Mouse (Mus musculus) kidney, postnatal 25 days (tissue): ENCODE data around the gene Rcsd1.

Experiments used
- DNase-seq, 2 experiments: peaks; one replicate each; pipeline ENCODE4 v3.0.0; 2021; ENCODE audit warnings: mixed read lengths in 2 of 2

Rcsd1 gene

GRCm38 (mm10) chr1:165617166-165617891 lies 92.2 kb downstream of the Rcsd1 start:
- peak; percentile 70 to 83 for DNase-seq

GRCm38 (mm10) chr1:165616652-165617051 lies 92.9 kb downstream of the Rcsd1 start:
- DNase-seq = peak; percentile 38 to 44

- DNase-seq = no peak
Observed at GRCm38 (mm10) chr1:165614793-165615192, 94.8 kb downstream of the Rcsd1 start.

DNA sequence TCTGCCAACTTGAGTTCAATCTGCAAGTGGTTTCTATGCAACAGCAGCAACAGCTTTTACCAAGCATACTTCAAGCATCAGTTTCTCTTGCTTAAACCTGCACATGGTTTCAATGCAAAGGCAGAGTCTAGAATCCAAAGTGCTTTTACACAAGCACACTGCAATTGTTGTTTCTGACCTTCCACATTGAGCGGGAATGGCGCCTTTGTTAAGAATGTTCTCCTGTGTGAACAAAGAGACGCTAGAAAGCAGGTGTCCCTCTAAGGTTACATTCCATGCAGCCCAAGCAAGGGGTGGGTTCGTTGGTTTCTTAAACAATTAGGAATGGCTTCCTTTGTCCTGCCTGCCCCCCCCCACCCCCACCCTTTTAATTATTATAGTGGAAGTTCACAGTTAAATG lies 95.6 kb downstream of the Rcsd1 start:
- no peak for DNase-seq

GRCm38 (mm10) chr1:165612714-165613113 lies 96.8 kb downstream of the Rcsd1 start:
- DNase-seq = no peak

DNA sequence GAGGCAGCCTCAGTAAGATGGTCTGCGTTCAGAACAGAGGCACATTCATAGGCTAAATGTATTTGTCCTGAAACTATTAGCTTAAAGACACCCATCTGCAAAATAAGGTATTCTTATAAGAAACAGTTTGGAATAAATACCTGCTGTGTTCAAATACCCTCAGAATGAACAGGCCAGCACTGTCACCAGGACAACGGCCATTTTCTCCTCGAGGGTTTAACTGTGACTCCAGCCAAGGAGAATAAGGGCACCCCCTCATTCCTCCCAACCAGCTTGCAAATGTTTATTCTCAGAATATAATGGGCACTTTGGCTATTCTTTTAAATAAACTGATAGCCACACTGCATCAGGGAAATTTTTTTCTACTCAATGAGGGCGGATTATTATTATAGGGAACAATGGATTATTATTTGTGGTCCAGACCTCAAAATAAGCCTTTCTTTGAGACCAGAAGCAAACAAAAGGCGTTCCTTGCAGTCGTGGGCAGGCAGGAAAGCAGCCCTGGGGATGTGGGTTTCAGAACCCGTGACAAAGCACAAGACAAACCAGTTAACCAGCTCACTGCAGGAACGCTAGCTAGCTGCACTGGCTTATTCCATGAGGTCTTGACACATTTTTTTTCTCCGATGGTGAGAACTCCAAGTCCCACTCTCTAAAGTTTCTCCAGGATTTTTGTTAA lies 99.1 kb downstream of the Rcsd1 start:
- no peak for DNase-seq

DNA sequence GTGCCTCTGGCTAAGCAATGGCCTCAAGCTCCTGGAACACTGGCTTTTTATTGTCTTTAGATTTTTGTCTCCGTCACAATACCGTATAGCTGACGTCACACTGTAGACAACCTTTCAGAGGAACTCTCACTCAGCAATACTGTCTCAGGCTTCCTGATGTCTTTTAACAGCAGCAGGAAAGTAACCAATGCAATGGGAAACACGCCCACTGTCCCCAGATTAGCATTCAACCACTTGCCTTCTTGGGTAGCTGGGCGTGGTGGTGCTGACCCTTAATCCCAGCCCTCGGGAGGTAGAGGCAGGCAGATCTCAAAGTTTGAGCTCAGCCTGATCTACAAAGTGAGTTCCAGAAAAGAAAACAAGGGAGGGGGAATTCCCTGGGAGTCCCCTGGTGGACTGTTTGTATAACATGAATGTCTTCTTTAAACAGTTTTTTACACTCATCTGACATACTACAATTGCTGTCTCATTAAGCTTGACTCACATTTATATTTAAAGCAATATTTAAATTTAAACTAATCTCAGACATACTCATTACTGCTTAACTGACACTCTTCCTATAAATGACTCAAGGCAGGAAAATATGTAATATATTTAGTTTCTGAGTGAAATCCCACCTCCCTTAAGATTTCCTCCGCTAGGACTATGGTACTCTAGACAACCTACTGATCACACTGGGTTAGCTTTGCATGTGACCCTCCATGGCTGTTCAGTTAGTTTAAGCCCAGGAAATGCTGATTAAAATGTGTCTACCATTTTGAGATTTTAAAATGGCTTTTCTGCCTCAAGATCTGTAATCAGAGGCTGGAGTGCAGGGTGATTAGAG lies 99.8 kb downstream of the Rcsd1 start:
- no peak for DNase-seq

- DNase-seq = no peak
Observed at GRCm38 (mm10) chr1:165608904-165609303, 100.7 kb downstream of the Rcsd1 start.

- DNase-seq = no peak
Observed at GRCm38 (mm10) chr1:165605774-165606173, 103.8 kb downstream of the Rcsd1 start.

DNA sequence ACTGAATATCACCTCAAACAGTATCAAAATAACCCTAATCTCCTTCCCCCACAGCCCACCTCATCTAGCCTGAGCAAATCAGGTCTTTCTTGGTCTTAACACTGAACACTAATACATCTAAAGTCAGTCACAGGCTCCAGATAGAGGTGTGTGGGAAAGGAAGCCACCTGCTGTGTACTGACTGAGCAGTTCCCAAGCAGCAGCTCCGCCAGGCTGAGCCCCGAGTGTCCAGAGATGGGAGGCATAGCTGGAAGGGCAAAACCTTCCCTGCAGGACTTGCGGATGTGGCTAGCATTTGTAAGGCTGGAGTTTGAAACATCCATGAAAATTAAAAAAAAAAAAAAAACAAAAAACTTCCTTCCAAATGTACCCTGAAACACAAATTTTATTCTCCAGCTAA lies 104.4 kb downstream of the Rcsd1 start:
- no peak for DNase-seq

DNA sequence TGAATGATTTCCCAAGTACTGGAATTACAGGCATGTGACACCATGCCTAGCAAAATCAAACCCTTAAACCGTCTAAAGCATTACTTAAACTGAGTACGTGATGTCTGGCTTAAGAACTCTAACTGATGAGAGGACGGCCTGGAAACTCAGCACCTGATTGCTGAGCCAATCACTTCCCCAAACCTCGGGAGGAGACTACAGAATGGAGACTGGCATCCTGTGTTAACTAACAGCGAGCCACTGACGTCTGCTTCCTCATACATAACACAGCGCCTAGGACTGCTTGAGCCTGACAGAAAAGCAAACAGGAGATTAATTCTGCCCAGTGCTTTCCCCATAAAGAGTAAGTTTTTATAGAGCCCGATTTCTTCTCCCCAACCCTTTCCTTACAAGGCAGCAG lies 105.4 kb downstream of the Rcsd1 start:
- no peak for DNase-seq

- DNase-seq = no peak
Observed at GRCm38 (mm10) chr1:165603218-165603617, 106.3 kb downstream of the Rcsd1 start.

DNA sequence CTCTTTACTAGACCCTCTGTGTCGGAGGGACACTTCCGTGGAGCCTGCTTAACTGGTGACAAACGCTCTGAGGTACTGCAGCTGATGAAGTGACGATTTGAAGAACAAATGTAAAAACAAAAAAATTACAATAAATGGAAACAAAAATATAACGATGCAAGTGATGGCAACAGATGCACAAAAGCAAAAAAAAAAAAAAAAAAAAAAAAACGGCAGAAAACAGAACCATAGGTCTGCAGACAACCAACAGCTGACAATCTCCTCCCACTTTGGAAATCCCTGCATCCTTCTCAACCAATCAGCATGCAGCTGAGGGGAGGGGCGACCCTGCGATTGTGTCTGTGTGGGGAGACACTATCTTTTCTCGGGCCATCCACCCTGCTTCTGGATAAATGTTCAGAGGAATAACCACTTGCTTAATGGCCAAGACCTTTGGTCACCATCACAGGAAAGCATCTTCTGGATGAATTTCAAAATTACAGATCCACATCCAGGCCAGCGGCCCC lies 107.7 kb downstream of the Rcsd1 start:
- no peak for DNase-seq
